Mouse (Mus musculus): ENCODE results near the gene Fgfr4. TPM values are rescaled to one million over a fixed set of nuclear protein-coding genes. Genes with fewer than 3 reads are reported as not detected.

Gene Fgfr4
- 0.35 and 1.1 TPM in 2 replicates for polyA plus RNA-seq (2014; fragmentation: Nextera tagmentation; extraction: Ambion mirVana)

- Histone ChIP-seq H3K4me2 (ENCODE audit: low read depth, low read length) (peak within 1 kb of the TSS; percentile 96), H3K9ac (replicated peaks; ENCODE audit: low read depth, low read length) (peak within 1 kb of the TSS; percentile 52), H3K27me3 (ENCODE audit: control insufficient read depth, insufficient read depth, low read length) (no peaks in the 10 kb centered on the region; the same call in 1 of the 2 replicates), H3K4me1 (ENCODE audit: control insufficient read depth, insufficient read depth, low read length) (no peaks in the 10 kb centered on the region; the same call in 1 of the 2 replicates), H3K4me3 (ENCODE audit: low read depth, low read length) (peak within 1 kb of the TSS; percentile 34), H3K27ac (ENCODE audit: low read depth, low read length) (no peak within 1 kb of the TSS), H3K9me3 (ENCODE audit: control insufficient read depth, low read length) (no peaks in the 10 kb centered on the region), H3K36me3 (ENCODE audit: control insufficient read depth, insufficient read depth, low read length) (no peaks in the 10 kb centered on the region)
- peak; percentile 44 for ATAC-seq (ENCODE audit: low read depth)
- under 1% methylated on average over 64 of the region's 68 CpGs for WGBS
These were observed at the start of gene Fgfr4 for GRCm38 (mm10) chr13:55152621-55153415. Gene Fgfr4, plus strand, starts transcription at chr13:55152640.

GRCm38 (mm10) chr13:55103351-55103750 lies 49.1 kb upstream of the Fgfr4 start:
- Histone ChIP-seq H3K27me3 (ENCODE audit: control insufficient read depth, insufficient read depth, low read length) (no peaks in the 10 kb centered on the region), H3K36me3 (ENCODE audit: control insufficient read depth, insufficient read depth, low read length) (no peaks in the 10 kb centered on the region), H3K9ac (replicated peaks; ENCODE audit: low read depth, low read length) (no peak overlapping the region), H3K27ac (ENCODE audit: low read depth, low read length) (no peak overlapping the region), H3K4me1 (ENCODE audit: control insufficient read depth, insufficient read depth, low read length) (peaks cover 12% of the 10 kb centered on the region), H3K4me3 (ENCODE audit: low read depth, low read length) (no peak overlapping the region), H3K4me2 (ENCODE audit: low read depth, low read length) (no peak overlapping the region), H3K9me3 (ENCODE audit: control insufficient read depth, low read length) (no peaks in the 10 kb centered on the region)
- WGBS: 78% methylated on average over 2 of the region's 2 CpGs
- no peak for ATAC-seq (ENCODE audit: low read depth)

GRCm38 (mm10) chr13:55105045-55105952 lies 47.1 kb upstream of the Fgfr4 start, which contains the start of gene Zfp346:
Gene Zfp346, plus strand, starts transcription at chr13:55105311.
- peak within 1 kb of the TSS; percentile 75 for H3K9ac ChIP-seq (replicated peaks; ENCODE audit: low read depth, low read length)
- no peaks in the 10 kb centered on the region for H3K36me3 ChIP-seq (ENCODE audit: control insufficient read depth, insufficient read depth, low read length)
- H3K27ac ChIP-seq (ENCODE audit: low read depth, low read length): peak within 1 kb of the TSS; percentile 69
- H3K9me3 ChIP-seq (ENCODE audit: control insufficient read depth, low read length): no peaks in the 10 kb centered on the region
- H3K4me1 ChIP-seq (ENCODE audit: control insufficient read depth, insufficient read depth, low read length): peaks cover 5% of the 10 kb centered on the region
- no peaks in the 10 kb centered on the region for H3K27me3 ChIP-seq (ENCODE audit: control insufficient read depth, insufficient read depth, low read length)
- ATAC-seq (ENCODE audit: low read depth): peak; percentile 92
- H3K4me3 ChIP-seq (ENCODE audit: low read depth, low read length): peak within 1 kb of the TSS; percentile 89
- under 1% methylated on average over 65 of the region's 66 CpGs for WGBS
- peak within 1 kb of the TSS; percentile 81 for H3K4me2 ChIP-seq (ENCODE audit: low read depth, low read length)

GRCm38 (mm10) chr13:55105953-55106691 lies 46.3 kb upstream of the Fgfr4 start:
- no peaks in the 10 kb centered on the region for H3K36me3 ChIP-seq (ENCODE audit: control insufficient read depth, insufficient read depth, low read length)
- H3K4me1 ChIP-seq (ENCODE audit: control insufficient read depth, insufficient read depth, low read length): peaks cover 5% of the 10 kb centered on the region
- 20% methylated on average over 8 of the region's 8 CpGs for WGBS
- H3K4me3 ChIP-seq (ENCODE audit: low read depth, low read length): peak overlapping the region; percentile 89
- H3K4me2 ChIP-seq (ENCODE audit: low read depth, low read length): peak overlapping the region; percentile 81
- H3K9me3 ChIP-seq (ENCODE audit: control insufficient read depth, low read length): no peaks in the 10 kb centered on the region
- peak overlapping the region; percentile 75 for H3K9ac ChIP-seq (replicated peaks; ENCODE audit: low read depth, low read length)
- no peaks in the 10 kb centered on the region for H3K27me3 ChIP-seq (ENCODE audit: control insufficient read depth, insufficient read depth, low read length)
- ATAC-seq (ENCODE audit: low read depth): no peak
- peak overlapping the region; percentile 69; the same call in 1 of the 2 replicates for H3K27ac ChIP-seq (ENCODE audit: low read depth, low read length)

GRCm38 (mm10) chr13:55107116-55107515 lies 45.3 kb upstream of the Fgfr4 start:
- H3K27ac ChIP-seq (ENCODE audit: low read depth, low read length): no peak overlapping the region
- peaks cover 5% of the 10 kb centered on the region for H3K4me1 ChIP-seq (ENCODE audit: control insufficient read depth, insufficient read depth, low read length)
- H3K9ac ChIP-seq (replicated peaks; ENCODE audit: low read depth, low read length): no peak overlapping the region
- H3K9me3 ChIP-seq (ENCODE audit: control insufficient read depth, low read length): no peaks in the 10 kb centered on the region
- no peak overlapping the region for H3K4me2 ChIP-seq (ENCODE audit: low read depth, low read length)
- 96% methylated on average over 4 of the region's 4 CpGs for WGBS
- no peak for ATAC-seq (ENCODE audit: low read depth)
- H3K27me3 ChIP-seq (ENCODE audit: control insufficient read depth, insufficient read depth, low read length): no peaks in the 10 kb centered on the region
- H3K4me3 ChIP-seq (ENCODE audit: low read depth, low read length): no peak overlapping the region
- no peaks in the 10 kb centered on the region for H3K36me3 ChIP-seq (ENCODE audit: control insufficient read depth, insufficient read depth, low read length)

GRCm38 (mm10) chr13:55107694-55108093 lies 44.7 kb upstream of the Fgfr4 start:
- Histone ChIP-seq H3K9me3 (ENCODE audit: control insufficient read depth, low read length) (no peaks in the 10 kb centered on the region), H3K4me1 (ENCODE audit: control insufficient read depth, insufficient read depth, low read length) (peaks cover 5% of the 10 kb centered on the region), H3K27ac (ENCODE audit: low read depth, low read length) (no peak overlapping the region), H3K36me3 (ENCODE audit: control insufficient read depth, insufficient read depth, low read length) (no peaks in the 10 kb centered on the region), H3K4me2 (ENCODE audit: low read depth, low read length) (no peak overlapping the region), H3K4me3 (ENCODE audit: low read depth, low read length) (no peak overlapping the region), H3K27me3 (ENCODE audit: control insufficient read depth, insufficient read depth, low read length) (no peaks in the 10 kb centered on the region), H3K9ac (replicated peaks; ENCODE audit: low read depth, low read length) (no peak overlapping the region)
- no peak for ATAC-seq (ENCODE audit: low read depth)
- WGBS: 97% methylated on average over 8 of the region's 8 CpGs

GRCm38 (mm10) chr13:55114375-55114774 lies 38.1 kb upstream of the Fgfr4 start:
- Histone ChIP-seq H3K36me3 (ENCODE audit: control insufficient read depth, insufficient read depth, low read length) (peaks cover 17% of the 10 kb centered on the region), H3K27me3 (ENCODE audit: control insufficient read depth, insufficient read depth, low read length) (no peaks in the 10 kb centered on the region)
- no peak for ATAC-seq (ENCODE audit: low read depth)

GRCm38 (mm10) chr13:55124903-55125302 lies 27.5 kb upstream of the Fgfr4 start:
- Histone ChIP-seq H3K4me2 (ENCODE audit: low read depth, low read length) (no peak overlapping the region), H3K9ac (replicated peaks; ENCODE audit: low read depth, low read length) (no peak overlapping the region), H3K4me1 (ENCODE audit: control insufficient read depth, insufficient read depth, low read length) (no peaks in the 10 kb centered on the region), H3K27ac (ENCODE audit: low read depth, low read length) (no peak overlapping the region), H3K9me3 (ENCODE audit: control insufficient read depth, low read length) (no peaks in the 10 kb centered on the region), H3K4me3 (ENCODE audit: low read depth, low read length) (no peak overlapping the region), H3K27me3 (ENCODE audit: control insufficient read depth, insufficient read depth, low read length) (no peaks in the 10 kb centered on the region), H3K36me3 (ENCODE audit: control insufficient read depth, insufficient read depth, low read length) (peaks cover 21% of the 10 kb centered on the region)
- 93% methylated on average over 6 of the region's 6 CpGs for WGBS
- no peak for ATAC-seq (ENCODE audit: low read depth)

More at GRCm38 (mm10) chr13:55114375-55114774, 38.1 kb upstream of the Fgfr4 start:
- 90% methylated on average over 6 of the region's 6 CpGs for WGBS
- H3K9me3 ChIP-seq (ENCODE audit: control insufficient read depth, low read length): no peaks in the 10 kb centered on the region
- H3K4me3 ChIP-seq (ENCODE audit: low read depth, low read length): no peak overlapping the region
- H3K4me2 ChIP-seq (ENCODE audit: low read depth, low read length): no peak overlapping the region
- no peaks in the 10 kb centered on the region for H3K4me1 ChIP-seq (ENCODE audit: control insufficient read depth, insufficient read depth, low read length)
- no peak overlapping the region for H3K27ac ChIP-seq (ENCODE audit: low read depth, low read length)
- H3K9ac ChIP-seq (replicated peaks; ENCODE audit: low read depth, low read length): no peak overlapping the region
